Mouse (Mus musculus) kidney, postnatal 4 days (tissue): ENCODE results near the gene Mast4.

Experiments
- DNase-seq, 2 experiments: peaks; one replicate each; pipeline ENCODE4 v3.0.0; 2021; ENCODE audit warnings: mixed read lengths in 2 of 2

Mast4 gene

DNA sequence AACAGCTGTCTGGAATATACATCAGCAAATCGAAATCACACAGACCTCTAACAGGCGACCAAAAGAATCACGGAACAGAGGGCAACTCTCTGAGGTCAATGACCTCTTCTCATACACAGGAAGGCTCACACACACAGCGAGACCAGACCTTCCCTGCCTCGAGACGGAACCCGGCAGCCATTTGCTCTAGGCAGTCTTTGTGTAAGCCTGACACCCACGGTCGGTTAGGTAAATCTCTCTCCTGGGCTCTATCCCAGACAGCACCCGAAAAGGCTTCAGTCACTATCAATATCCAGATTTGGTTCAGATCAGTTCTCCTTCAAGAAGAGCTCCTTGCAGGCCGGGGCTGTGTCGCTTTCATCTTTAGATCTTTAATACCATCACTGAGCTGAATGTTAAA is 421.4 kb downstream of the Mast4 start:
- DNase-seq, result no peak

DNA sequence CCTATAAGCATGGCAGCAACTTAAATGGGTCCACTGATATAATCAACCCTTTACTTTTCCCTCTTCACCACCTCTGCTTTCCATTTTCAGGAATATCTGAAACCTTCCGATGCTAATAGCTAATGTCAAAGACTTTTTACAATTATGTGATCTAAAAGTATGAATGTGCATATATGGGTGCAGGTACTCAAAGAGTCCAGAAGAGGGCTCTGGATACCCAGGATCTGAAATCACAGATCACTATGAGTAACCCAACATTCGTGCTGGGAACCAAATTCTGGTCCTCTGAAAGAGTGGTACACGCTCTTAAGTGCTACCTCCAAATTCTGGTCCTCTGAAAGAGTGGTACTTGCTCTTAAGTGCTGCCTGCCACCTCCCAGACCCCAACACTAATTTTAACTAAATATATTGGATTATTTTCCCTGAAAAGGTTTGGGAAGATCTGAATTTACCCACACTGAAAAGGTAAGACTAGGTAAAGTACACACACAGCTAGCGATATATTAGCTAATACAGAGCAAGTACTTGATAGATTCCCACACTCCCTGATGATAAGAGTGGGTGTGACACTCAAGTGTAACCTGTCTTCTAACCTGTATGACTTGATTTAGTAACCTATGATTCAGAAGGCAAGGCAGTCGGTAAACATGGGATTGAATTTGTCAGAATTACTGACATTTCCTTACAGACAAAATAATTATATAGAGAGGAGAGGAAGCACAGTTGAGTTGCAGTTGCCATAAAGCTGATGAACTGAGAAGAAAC is 424.5 kb downstream of the Mast4 start:
- no peak for DNase-seq

DNA sequence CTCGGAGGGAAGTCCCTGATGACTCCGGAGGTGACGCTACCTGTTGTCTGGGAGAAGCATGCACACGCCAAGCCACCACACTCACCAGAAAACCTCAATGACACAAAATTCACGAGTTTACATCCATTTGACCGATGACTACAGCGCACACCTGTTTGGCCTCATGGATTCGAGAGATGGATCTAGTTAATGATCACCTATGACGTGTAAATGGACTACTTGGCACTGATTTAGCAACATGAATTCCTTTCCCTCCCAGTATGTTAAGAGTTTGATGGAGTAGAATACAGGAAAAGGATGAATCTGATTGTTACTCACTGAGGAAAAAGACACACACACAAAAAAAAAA is 427.7 kb downstream of the Mast4 start:
- DNase-seq, result no peak

DNA sequence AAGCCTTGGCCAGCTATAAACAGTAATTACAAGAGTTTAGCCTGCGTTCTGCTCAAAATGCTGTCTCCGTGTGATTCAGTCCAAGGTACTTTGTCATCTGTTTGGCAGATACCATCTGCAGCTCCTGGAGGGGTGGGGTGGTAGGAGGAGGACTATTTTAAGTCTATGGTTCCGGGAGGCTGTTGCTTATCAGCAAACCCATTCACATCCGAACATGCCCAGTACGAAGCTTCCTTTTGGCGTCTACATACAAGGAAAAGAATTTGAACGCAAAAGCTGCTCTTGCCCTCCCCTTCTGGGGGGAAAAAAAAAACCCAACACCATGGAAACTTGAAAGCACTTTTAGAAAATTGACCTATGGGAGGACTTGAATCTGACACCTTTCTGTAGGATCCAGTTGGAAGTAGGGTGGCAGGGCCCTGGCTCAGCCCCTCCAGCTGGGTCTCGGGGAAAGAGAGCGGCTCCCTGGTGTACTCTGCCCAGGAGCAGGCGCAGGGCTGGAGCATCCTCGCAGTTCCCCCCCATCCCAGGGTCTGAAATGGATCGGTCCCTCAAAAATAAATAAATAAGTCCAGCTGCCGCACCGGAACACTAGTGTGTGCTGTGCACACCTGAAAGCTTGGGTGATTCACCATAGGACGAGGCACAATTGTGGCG is 428.2 kb downstream of the Mast4 start:
- DNase-seq, result peak; percentile 74 to 87

DNA sequence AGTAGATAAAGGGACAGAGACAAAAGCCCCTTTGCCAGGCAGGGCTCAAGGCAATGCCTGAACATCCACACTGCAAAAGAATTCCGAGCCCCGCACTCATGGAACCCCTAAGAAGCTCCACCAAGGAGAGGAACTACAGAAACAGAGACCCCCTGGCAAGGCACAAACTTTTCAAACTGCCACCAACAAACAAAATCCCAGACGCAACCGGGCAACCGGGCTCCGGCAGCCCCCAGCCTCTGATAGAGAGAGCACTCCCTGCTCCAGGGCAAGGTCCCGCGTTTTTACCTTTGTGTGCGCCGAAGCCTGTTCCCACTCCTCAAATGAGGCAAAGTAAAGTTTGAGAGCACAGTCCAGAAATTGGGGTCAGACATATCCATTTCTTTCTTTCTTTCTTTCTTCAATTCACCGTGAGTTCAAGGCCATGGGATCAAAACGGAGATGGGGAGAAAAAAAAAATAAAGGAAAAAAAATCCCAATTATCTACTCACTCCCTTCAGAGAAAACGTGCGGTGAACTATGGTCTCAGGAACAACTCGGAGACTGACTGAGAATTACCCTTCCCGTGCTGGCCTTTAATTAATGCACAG is 428.8 kb downstream of the Mast4 start:
- DNase-seq, result peak; percentile 34 to 44

DNA sequence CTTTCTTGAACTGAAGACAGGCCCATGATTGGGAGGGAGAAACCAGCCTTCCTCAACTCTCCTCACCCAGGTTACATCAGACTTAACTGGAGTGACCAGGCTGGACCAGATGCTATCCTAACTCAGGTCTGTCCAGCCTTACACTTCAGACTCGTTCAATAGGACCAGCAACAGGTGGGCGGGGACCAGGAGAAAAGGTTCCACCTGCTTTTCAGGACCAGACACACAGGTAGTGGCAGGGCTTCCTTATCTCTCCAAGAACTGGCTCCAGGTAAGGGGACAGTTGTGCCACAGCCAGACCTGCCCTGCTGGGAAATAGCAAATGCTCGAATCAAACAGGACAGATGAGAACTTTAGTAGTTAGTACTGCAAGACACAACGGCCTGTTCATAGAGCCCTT is 430.6 kb downstream of the Mast4 start:
- no peak for DNase-seq

DNA sequence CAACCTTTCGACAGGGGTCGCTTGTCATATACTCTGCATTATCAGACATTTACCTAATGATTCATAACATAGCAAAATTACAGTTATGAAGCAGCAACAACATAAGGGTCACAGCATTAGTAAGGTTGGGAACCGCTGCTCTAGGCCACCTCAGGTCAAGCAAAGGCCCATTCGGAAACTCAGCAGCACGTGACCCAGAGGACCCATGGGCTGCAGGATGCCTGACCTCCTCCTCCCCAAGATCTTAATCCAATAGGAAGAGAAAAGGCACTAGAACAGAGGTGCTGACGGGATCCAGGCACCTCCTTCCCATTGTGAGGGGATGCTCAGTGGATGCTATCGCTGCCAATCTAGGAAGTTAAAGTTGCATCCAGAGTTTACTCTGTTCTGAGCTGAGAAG is 432.2 kb downstream of the Mast4 start:
- DNase-seq, result no peak

DNA sequence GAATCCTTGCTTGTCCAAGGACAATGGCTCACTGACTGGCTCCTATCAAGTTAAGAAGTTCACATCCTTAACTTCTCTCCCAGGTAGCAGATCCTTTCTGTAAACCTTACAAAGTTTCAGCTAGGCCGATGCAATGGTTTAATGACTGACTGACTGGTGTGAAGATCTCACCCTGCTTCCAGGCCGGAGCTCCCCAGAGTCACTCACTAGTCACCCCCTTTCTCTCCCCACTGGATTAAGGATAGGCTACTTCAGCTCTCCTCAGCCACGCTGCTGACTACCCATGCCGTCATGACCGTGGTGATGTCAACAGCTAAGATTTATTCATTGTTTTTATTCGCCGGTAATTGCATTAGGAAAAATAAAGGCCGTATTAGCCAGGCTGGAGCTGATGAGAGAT is 433.8 kb downstream of the Mast4 start:
- no peak for DNase-seq

DNA sequence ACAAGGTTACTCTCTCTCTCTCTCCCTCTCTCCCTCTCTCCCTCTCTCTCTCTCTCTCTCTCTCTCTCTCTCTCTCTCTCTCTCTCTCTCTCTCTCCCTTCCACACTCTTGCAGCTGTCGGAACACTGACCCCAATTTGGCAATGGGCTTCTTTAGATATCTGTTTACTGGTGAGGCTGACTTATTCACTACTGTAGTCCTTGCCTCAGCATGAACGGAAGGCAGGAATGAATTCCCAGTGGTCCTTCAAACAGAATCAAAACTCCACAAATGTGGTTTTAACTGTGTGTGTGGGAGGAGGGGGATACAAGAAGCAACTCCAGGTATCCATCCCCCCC is 434.2 kb downstream of the Mast4 start:
- DNase-seq, result no peak

DNA sequence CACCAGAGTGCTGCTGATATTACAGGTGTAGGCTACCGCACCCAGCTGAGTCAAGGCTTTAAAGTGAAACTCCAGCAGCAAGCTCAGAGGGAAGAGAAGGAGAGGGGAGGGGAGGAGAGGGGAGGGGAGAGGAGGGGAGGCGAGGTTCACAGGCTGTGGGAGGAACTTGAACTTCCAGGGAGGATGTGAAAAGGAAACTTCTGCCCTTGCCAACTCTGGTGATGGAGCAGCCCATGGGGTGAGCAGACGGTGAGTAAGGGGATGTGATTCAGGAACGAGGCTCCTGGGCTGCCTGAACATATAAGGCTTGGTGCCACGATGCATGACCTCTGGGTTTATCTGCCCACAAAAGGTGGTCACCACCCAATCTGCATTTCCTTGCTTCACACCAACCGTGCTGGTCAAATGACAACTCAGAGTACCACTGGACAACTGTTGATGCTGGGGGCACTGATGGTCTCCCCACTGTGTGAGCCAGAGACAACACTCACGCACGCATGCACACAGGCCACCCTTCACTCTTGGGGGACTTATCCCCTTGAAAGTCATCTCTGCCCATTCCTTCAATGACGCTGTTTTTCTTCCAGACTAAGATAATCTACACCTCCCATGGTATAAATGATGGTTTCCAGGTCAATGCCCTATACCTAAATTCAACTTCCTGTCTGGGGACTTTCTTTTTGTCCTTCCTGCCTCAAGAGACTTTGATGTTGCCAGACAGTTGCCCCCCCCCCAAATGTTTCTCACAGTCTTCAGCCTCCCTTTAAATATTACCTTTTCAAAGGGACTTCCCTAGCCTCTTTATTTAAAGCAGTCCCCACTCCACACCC is 434.8 kb downstream of the Mast4 start:
- peak in 1 of 2 experiments; percentile 53 for DNase-seq

DNA sequence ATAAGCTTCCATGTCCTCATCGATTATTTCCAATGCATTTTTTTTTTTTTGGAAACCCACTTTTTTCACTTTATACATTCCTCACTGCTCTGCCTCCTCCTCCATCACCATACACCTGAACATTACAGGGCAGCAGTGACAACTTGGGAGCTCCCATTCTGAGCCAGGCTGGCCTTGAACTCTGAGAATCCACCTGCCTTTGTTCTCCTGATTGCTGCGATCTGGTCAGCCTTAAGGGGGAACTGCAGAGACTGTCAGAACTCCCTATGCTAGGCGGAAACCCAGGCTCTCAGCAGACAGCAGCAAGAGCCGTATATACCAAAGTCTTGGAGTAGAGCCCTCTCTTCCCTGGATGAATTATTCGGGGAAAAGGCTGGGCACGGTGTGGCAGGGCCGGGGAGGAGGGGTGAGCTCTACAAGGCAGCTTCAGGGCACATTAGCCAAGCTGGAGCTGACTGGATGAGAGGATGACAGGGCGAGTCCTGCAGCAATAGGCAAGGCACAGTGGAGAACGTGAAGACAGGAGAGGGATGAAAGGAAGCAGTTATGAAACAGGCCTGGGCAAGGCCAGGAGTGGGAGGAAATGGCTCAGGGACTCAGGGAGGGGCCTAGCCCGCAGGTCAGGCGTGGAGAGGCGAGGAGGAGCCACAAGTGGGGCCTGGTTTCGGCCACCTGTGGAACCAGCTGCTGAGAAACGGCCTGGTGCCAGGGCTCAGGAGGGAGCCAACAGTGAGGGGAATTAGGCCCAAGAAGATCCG is 435.7 kb downstream of the Mast4 start:
- DNase-seq, result peak; percentile 63 to 76

DNA sequence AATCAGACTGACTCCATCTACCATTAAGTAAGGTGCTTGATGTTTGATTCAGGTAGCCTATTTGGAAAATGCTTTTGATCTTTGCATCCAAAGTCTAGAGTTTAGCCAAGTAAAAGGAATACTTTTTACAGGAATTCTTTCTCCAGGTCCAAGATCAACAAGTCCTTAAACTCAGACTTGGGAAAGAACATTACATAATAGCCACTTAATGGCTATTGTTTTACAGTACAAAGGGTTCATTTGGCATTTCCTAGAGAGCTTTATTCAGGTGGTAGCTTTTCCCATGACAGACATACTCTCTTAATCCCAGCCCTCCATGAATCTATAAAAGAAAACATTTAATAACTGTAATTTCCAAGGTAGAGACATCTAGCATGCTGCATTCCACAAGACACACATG is 438.0 kb downstream of the Mast4 start:
- no peak for DNase-seq

DNA sequence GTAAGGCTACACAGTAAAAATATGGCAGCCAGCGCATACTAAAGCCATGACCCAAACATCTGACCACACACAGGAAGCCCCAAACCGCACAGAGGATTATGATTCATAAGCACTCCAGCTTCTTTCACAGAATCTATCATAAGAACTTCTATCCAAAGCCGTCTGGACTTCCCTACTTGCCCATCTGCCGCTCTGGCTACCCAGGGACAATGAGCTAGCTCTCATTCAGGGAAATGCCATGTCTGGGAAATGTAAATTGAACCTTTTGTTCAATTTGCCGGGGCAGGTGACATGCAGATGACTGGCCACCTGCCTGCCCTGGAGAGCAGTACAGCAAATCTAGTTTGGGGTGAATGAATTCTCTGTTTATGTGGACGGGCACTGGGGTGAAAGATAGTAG is 438.4 kb downstream of the Mast4 start:
- DNase-seq, result no peak

DNA sequence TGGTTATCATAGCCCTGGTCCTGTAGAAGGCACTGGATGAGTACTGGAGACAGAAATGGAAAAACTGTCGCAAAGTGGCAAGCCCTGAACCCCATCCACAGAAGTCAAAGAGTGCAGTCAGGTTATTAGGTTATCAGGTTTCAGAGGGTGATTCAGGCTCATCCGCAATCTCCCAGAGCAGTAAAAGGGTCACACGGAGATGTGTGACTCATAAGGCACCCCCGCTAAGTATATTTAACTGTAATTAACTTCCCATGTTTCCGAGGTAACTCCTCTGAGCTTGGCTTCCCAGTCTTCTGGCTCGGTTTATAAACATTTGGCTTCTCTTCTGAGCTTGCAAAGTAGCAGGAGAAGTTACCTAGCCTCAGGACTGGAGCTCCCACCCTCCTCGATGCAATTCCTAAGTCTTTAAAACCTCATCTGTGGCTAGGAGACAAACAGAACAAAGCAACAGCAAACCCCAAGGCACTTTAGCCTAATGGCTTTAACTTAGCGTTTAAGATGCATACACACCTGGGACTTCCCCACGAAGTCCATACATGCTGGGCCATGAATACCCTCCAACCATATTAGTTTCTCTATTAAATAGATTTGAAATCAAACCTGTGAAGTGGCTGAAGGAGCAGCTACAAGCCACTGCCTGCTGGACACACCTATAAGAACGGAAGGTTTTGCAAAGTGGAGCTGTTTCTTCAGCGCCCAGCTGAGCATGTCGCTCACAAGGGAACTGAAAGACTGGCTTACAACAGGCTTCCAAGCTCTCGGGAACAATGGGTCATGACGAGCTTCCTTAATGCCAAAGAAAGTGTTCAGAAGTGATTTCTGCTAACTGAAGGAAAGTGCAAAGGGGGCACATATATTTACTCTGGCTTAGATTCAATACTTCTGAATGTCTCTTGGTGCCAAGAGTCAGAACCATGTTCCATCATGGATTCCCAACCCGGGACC is 439.7 kb downstream of the Mast4 start:
- peak in 1 of 2 experiments; percentile 34 for DNase-seq

DNA sequence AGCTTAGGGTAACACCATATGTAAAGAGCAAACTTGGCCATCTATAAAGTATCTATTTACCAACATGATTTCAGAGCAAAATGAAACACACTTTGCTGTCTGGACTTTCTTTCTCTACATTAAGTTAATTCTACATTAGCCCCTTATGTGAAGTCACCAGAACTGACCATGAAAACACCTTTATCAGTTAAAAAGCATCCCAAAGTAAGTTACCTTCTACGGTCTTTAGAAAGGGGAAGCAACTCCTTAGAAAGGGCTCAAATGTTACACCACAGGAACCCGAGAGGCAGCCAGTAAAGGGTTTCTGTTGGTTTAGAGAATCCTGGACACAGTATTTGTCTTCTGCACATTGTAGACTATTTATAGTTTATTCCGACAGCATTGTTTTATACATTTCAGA is 441.5 kb downstream of the Mast4 start:
- DNase-seq, result no peak

DNA sequence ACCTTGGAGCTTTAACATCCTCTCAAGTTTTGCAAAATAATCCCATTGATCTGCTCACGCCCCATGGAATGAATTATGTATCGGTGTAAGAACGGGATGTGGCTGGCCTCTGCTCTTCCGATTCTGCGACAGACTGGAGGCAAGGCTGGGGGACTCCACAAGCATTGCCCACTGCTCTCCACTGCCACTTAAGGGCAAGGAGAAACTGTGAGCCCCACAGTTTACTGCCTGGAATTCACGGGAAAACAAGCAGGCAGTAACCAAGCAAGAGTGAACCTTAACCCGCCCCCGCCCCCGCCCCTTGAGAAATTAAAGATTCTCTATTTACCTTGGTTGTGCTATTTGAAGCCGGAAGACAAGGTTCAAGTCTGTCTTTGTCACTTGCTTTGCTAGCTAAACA is 444.3 kb downstream of the Mast4 start:
- no peak for DNase-seq

DNA sequence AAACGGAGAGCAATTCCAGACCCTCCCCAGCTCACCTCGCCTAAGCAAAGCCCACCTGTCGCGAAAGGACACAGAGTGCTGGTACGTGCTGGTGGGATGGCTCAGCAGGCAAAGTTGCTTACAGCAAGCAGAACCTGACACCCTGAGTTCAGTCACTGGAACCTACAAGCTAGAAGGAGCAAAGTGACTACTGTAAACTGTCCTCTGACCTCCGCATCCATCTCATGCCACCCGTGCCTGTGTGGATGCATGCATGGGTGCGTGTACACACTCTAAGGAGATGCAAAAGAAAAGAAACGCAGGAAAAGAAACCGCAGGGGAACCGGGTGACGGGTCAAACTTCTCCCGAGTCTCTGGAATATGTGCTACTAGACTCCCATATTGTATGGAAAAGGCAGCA is 444.8 kb downstream of the Mast4 start:
- peak in 1 of 2 experiments; percentile 55 for DNase-seq

DNA sequence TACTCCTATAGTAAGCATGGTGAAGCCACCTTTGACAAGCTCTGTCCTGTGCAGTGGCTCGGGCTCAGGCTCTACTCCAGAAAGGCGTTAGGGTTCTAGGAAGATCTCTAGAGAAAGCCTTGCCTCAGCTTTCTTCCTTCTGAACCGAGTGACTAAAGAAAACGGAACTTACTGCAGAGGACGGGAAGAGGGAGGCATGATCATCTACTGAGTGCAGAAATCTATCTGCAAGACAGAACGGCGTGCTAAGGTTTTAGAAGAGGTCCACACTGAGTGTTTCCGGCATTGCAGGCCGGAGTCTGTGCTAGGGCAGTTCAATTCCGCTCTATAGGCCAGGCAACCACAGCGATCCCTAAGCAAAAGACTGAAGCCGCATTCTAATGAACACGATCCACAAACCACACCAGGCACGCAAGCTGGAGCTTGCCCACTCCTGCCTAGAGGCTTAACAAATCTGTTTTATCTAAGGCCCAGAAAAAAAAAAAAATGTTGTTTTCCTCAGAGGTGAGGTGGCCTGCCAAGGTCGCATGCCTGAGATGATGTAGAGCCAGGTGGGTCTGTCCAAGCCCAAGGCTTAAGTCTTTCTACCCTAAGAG is 445.3 kb downstream of the Mast4 start:
- DNase-seq, result no peak

DNA sequence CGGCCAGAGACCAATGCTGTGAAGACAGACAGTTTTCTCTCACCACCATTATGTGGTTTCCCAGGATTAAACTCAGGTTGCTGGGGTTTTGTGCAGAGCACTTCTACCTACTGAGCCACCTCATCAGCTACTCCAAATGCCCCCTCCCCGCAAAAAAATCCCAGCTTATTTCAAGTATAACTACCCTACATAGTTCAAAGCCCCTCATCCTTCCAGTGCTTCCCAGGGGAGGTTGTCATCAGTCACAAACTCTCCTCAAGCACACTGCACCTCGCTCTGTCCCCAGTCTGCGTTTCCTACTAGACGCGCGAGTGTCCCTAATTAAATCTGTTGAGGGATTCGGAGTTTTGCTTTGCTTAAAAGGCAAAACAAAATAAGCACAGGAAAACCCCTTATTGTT is 446.1 kb downstream of the Mast4 start:
- DNase-seq, result no peak

DNA sequence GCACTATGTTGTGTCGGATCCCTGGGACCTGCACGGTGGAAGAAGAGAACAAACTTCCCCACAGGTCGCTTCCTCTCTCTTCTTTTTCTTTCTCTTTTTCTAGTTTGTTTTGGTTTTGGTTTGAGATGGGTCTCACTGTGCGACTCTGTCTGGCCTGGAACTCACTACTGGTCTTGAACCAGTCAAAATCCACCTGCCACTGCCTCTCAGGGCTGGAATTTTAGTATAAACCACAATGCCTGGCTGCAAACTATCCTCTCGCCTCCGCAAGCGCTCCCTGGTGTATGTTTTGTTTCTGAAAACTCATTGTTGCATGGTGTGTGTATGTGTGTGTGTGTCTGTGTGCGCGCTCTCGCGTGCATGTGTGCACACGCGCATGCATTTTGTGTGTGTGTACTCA is 446.8 kb downstream of the Mast4 start:
- no peak for DNase-seq

DNA sequence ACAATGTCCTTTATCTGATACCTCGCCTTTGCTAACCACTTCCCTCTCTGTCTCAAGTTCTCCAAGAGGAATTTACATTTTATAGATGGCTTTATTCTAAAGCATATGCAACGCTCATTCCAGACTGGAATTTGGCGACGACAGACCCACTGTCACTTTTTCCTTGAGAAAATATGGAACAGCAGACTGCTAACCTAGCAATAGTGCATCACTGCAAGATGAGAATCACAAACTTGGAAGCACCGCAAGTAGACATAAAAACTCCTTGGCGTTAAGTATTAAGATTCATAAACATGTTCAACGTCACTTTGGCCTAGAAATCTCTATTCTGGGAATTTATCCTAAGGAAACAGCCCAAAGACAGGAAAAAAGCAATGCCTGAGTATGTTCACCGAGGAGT is 447.5 kb downstream of the Mast4 start:
- no peak for DNase-seq
